Mouse (Mus musculus) G1E (cell line): ENCODE data around the gene Syn3. TPM values are rescaled to one million over a fixed set of nuclear protein-coding genes. Genes with fewer than 3 reads are reported as not detected.
"Not testable (repeated sequence)": the region's sequence is repeated elsewhere in the genome, so short reads cannot be mapped to it uniquely, and the experiment has no call there.

ENCODE experiments used
- ATAC-seq: 2 replicates; pipeline ENCODE4 v1.8.0; 2016; ENCODE audit warnings: mild to moderate bottlenecking; ENCODE audit not compliant: insufficient number of reproducible peaks, poor library complexity, low FRiP score, severe bottlenecking; ENCODE audit errors: extremely low read depth
- DNase-seq: peaks from one replicate; pipeline ENCODE4 v3.0.0; 2012; ENCODE audit warnings: low spot score
- H3K27me3 ChIP-seq: 2 replicates; pipeline ENCODE4 v1.6.1; 2012; ENCODE audit warnings: mild to moderate bottlenecking, low read length, inconsistent platforms; ENCODE audit not compliant: insufficient read depth
- H3K36me3 ChIP-seq: replicated peaks from 2 replicates; pipeline ENCODE3; 2012; ENCODE audit warnings: mild to moderate bottlenecking, inconsistent platforms
- H3K4me1 ChIP-seq: 2 replicates; pipeline ENCODE4 v1.6.1; 2012; ENCODE audit warnings: low read depth, low read length, inconsistent platforms, mixed read lengths; ENCODE audit not compliant: insufficient read depth
- H3K4me3 ChIP-seq: 2 replicates; pipeline ENCODE4 v1.5.1; 2012; ENCODE audit warnings: low read depth, mild to moderate bottlenecking, inconsistent platforms, low read length, moderate library complexity, mixed read lengths
- H3K9me3 ChIP-seq: replicated peaks from 2 replicates; pipeline ENCODE4 v1.6.1; 2012; ENCODE audit warnings: inconsistent platforms
- CTCF ChIP-seq: IDR thresholded peaks from 2 replicates; pipeline ENCODE4 v1.5.1; 2012; ENCODE audit warnings: low read depth, low read length, inconsistent platforms, mixed read lengths
- GATA1 ChIP-seq: IDR thresholded peaks from 2 replicates; pipeline ENCODE4 v1.6.1; 2012; ENCODE audit warnings: borderline replicate concordance, low read length, inconsistent platforms, mixed read lengths
- GATA2 ChIP-seq: IDR thresholded peaks from 2 replicates; pipeline ENCODE4 v1.6.1; 2012; ENCODE audit warnings: low read depth, low read length, inconsistent platforms, borderline replicate concordance
- POLR2AphosphoS5 ChIP-seq: IDR thresholded peaks from 2 replicates; pipeline ENCODE4 v1.6.1; 2012; ENCODE audit warnings: low read depth, low read length, inconsistent platforms; ENCODE audit not compliant: insufficient replicate concordance
- TAL1 ChIP-seq: conservative IDR thresholded peaks from 2 replicates; pipeline ENCODE4 v1.6.1; 2012; ENCODE audit warnings: low read depth, low read length, inconsistent platforms, mixed read lengths
- polyA plus RNA-seq: library from polyadenylated mRNA; stranded (reverse); fragments of >175 nt; gene quantifications from 2 replicates; pipeline ENCODE4 v1.2.3, GENCODE M21; 2012
- total RNA-seq, 2 experiments: library from RNA; stranded (forward) in 1 of 2; stranded (reverse) in 1 of 2; fragments of 200-1000 nt in 1 of 2; fragments of >200 nt in 1 of 2; fragmentation: Nextera tagmentation in 1 of 2; gene quantifications; 2 replicates each; pipeline ENCODE4 v1.2.3; 2014 to 2017

Gene Syn3
- total and polyA plus RNA-seq, 3 experiments: 0.44 TPM; not detected in 2

- DNase-seq (no peak), ATAC-seq (no peak)
- no peaks in the 10 kb centered on the region for H3K36me3 ChIP-seq
- peaks cover 5% of the 10 kb centered on the region; the same call in 1 of the 2 replicates for H3K27me3 ChIP-seq
- no peaks in the 10 kb centered on the region for H3K4me1 ChIP-seq
- no peaks in the 10 kb centered on the region for H3K9me3 ChIP-seq
- TF ChIP-seq CTCF: no peak
- TF ChIP-seq GATA2: no peak
- no peak for TF ChIP-seq POLR2AphosphoS5
- no peak overlapping the region for H3K4me3 ChIP-seq
Measured at GRCm38 (mm10) chr10:86134336-86134735, 364.4 kb downstream of the Syn3 start.

- ATAC-seq (no peak), DNase-seq (no peak)
- no peak for TF ChIP-seq POLR2AphosphoS5
- Histone ChIP-seq H3K27me3 (no peaks in the 10 kb centered on the region), H3K36me3 (no peaks in the 10 kb centered on the region), H3K4me3 (no peak overlapping the region), H3K9me3 (no peaks in the 10 kb centered on the region), H3K4me1 (no peaks in the 10 kb centered on the region)
Measured at GRCm38 (mm10) chr10:86132420-86132956, 366.2 kb downstream of the Syn3 start.

GRCm38 (mm10) chr10:86129046-86129445 lies 369.6 kb downstream of the Syn3 start:
- Histone ChIP-seq H3K9me3 (no peaks in the 10 kb centered on the region), H3K36me3 (no peaks in the 10 kb centered on the region), H3K4me3 (no peak overlapping the region), H3K27me3 (no peaks in the 10 kb centered on the region), H3K4me1 (no peaks in the 10 kb centered on the region)
- no peak for DNase-seq
- ATAC-seq: no peak
- TF ChIP-seq GATA1 (no peak), TAL1 (no peak), CTCF (no peak), POLR2AphosphoS5 (no peak), GATA2 (no peak)

- DNase-seq (no peak), ATAC-seq (no peak)
- no peaks in the 10 kb centered on the region for H3K36me3 ChIP-seq
- no peaks in the 10 kb centered on the region for H3K4me1 ChIP-seq
- no peaks in the 10 kb centered on the region for H3K9me3 ChIP-seq
- TF ChIP-seq CTCF (no peak), GATA1 (no peak), TAL1 (no peak), POLR2AphosphoS5 (no peak), GATA2 (no peak)
- no peak overlapping the region for H3K4me3 ChIP-seq
- no peaks in the 10 kb centered on the region for H3K27me3 ChIP-seq
Measured at GRCm38 (mm10) chr10:86126478-86126877, 372.2 kb downstream of the Syn3 start.

- Histone ChIP-seq H3K27me3 (no peaks in the 10 kb centered on the region), H3K9me3 (no peaks in the 10 kb centered on the region), H3K4me3 (no peak overlapping the region), H3K4me1 (no peaks in the 10 kb centered on the region), H3K36me3 (no peaks in the 10 kb centered on the region)
- ATAC-seq: no peak
- no peak for DNase-seq
- TF ChIP-seq CTCF: no peak
- no peak for TF ChIP-seq GATA1
- TF ChIP-seq TAL1: no peak
- no peak for TF ChIP-seq POLR2AphosphoS5
- TF ChIP-seq GATA2: no peak
Measured at GRCm38 (mm10) chr10:86125421-86125820, 373.3 kb downstream of the Syn3 start.

GRCm38 (mm10) chr10:86124115-86124514 lies 374.6 kb downstream of the Syn3 start:
- no peaks in the 10 kb centered on the region for H3K27me3 ChIP-seq
- no peaks in the 10 kb centered on the region for H3K9me3 ChIP-seq
- no peaks in the 10 kb centered on the region for H3K36me3 ChIP-seq
- no peak for TF ChIP-seq TAL1
- TF ChIP-seq POLR2AphosphoS5: no peak
- no peak for TF ChIP-seq GATA1
- TF ChIP-seq GATA2: no peak
- TF ChIP-seq CTCF: no peak
- no peaks in the 10 kb centered on the region for H3K4me1 ChIP-seq
- ATAC-seq: no peak
- DNase-seq: no peak
- H3K4me3 ChIP-seq: no peak overlapping the region

GRCm38 (mm10) chr10:86123224-86123623 lies 375.5 kb downstream of the Syn3 start:
- no peak overlapping the region for H3K4me3 ChIP-seq
- TF ChIP-seq CTCF: no peak
- no peak for TF ChIP-seq GATA2
- no peak for TF ChIP-seq POLR2AphosphoS5
- TF ChIP-seq GATA1: no peak
- no peak for TF ChIP-seq TAL1
- H3K9me3 ChIP-seq: no peaks in the 10 kb centered on the region
- no peak for DNase-seq
- no peaks in the 10 kb centered on the region for H3K27me3 ChIP-seq
- no peak for ATAC-seq
- H3K36me3 ChIP-seq: no peaks in the 10 kb centered on the region
- no peaks in the 10 kb centered on the region for H3K4me1 ChIP-seq

- not testable (repeated sequence) for DNase-seq, H3K36me3 ChIP-seq, H3K27me3 ChIP-seq, ATAC-seq, H3K4me1 ChIP-seq, H3K4me3 ChIP-seq, H3K9me3 ChIP-seq
Measured at GRCm38 (mm10) chr10:86122456-86122855, 376.2 kb downstream of the Syn3 start.
